Mouse (Mus musculus) thymus, adult 2 months (tissue): ENCODE results near the gene Zfp821.

Experiments used
- CTCF ChIP-seq: fragments of 200-500 bp; IDR thresholded peaks from 2 replicates; pipeline ENCODE4 v1.5.1; 2012; ENCODE audit warnings: mild to moderate bottlenecking, control low read depth, low read length, moderate library complexity, borderline replicate concordance; ENCODE audit not compliant: control insufficient read depth, poor library complexity, insufficient read depth; ENCODE audit errors: extremely low read depth
- POLR2A ChIP-seq: fragments of 200-500 bp; IDR thresholded peaks from 2 replicates; pipeline ENCODE4 v1.6.1; 2012; ENCODE audit warnings: mild to moderate bottlenecking, low read length, control low read depth, moderate library complexity; ENCODE audit not compliant: control insufficient read depth, poor library complexity, insufficient read depth; ENCODE audit errors: extremely low read depth

- TF ChIP-seq CTCF (no peak), POLR2A (no peak)
Measured at GRCm38 (mm10) chr8:109692443-109693145, 12.8 kb upstream of the Zfp821 start.
